Mouse (Mus musculus): ENCODE measurements around the gene Anp32a. TPM values are rescaled to one million over a fixed set of nuclear protein-coding genes. Genes with fewer than 3 reads are reported as not detected.
A peak's percentile ranks its signal among the peaks of the same experiment; 100 is the strongest.

The Anp32a gene
- polyA plus RNA-seq, 1 experiment from 2014 or later, result 223 TPM

DNA sequence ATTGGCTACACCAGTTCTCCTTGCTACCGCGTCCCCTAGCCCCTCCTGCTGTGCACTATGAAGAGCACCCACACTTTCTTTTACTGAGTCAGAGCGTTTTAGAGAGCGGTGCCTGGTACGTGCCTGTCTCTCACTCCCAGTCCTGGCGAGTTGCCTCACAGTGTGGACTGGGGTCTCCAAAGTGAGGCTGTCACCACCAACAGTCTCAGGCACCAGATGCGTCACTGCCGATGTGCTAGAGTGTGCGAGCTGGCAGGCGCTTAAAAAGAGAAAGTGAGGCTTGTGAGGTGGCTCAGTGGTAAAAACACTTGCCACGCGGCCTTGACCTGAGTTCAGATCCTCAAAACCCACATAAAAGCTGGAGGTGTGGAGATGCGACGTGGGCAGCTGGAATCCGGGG lies 8.2 kb downstream of the Anp32a start:
- Histone ChIP-seq H3K4me2 (no peak overlapping the region), H3K4me3 (replicated peaks) (no peak overlapping the region), H3K9ac (no peak overlapping the region), H3K27ac (0 out of 2 replicates have a peak overlapping the region, but pooled peaks have one; percentile 11), H3K9me3 (no peaks in the 10 kb centered on the region), H3K4me1 (peaks cover 76% of the 10 kb centered on the region), H3K36me3 (replicated peaks) (no peaks in the 10 kb centered on the region; the same call in 1 of the 2 replicates), H3K27me3 (no peaks in the 10 kb centered on the region)
- ATAC-seq (ENCODE audit: low FRiP score), result no peak; the same call in 1 of the 2 replicates
- 70% methylated on average over 15 of the region's 15 CpGs for WGBS

DNA sequence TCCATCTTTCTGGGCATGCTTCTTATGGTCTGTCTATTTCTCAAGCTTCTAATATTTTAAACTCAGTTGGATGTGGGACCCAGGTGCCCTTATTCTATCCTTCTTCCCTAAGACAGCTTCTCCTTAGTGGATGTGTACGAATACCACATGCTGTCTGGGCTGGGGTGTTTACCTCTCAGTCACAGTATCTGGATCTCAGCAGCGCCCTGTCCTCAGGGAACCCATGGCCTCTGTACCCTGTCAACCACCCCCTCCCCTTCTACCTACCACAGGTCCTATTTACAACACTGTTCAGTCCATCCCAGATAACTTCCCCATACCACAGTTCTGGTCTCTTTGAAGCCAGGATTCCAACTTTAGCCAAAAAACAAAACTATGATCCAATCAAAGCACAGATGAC lies 9.6 kb downstream of the Anp32a start:
- WGBS, result 62% methylated on average over 2 of the region's 2 CpGs
- H3K9me3 ChIP-seq, result no peaks in the 10 kb centered on the region
- peaks cover 2% of the 10 kb centered on the region for H3K36me3 ChIP-seq (replicated peaks)
- H3K27me3 ChIP-seq, result no peaks in the 10 kb centered on the region
- H3K4me2 ChIP-seq, result no peak overlapping the region
- no peak overlapping the region for H3K27ac ChIP-seq
- no peak overlapping the region for H3K9ac ChIP-seq
- no peak for ATAC-seq (ENCODE audit: low FRiP score)
- H3K4me3 ChIP-seq (replicated peaks), result no peak overlapping the region
- H3K4me1 ChIP-seq, result peaks cover 68% of the 10 kb centered on the region

DNA sequence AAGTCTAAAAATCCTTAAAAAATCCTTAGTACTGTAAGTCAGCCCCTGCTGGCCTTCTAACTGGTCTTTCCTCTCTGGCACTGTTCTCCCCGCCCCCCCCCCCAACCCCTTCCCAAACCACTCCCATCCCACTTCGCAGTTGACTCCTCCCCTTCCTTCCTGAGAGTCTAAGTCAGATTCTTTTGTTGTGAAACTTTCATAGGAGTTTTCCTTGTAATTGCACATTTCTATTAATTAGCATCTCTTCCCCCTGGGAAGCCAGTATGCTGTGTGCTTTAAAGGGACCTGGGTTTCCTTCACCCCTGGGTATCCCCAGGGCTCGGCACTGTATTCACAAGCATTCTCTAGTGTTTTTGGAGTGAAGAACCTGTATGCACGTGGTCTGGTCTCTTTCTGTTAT lies 10.1 kb downstream of the Anp32a start:
- ATAC-seq (ENCODE audit: low FRiP score), result no peak
- Histone ChIP-seq H3K4me3 (replicated peaks) (no peak overlapping the region), H3K9me3 (no peaks in the 10 kb centered on the region), H3K36me3 (replicated peaks) (peaks cover 7% of the 10 kb centered on the region), H3K4me2 (no peak overlapping the region), H3K27me3 (no peaks in the 10 kb centered on the region), H3K27ac (peak overlapping the region; percentile 59; the same call in 1 of the 2 replicates), H3K4me1 (peaks cover 63% of the 10 kb centered on the region), H3K9ac (no peak overlapping the region)
- WGBS, result 42% methylated on average over 4 of the region's 4 CpGs

DNA sequence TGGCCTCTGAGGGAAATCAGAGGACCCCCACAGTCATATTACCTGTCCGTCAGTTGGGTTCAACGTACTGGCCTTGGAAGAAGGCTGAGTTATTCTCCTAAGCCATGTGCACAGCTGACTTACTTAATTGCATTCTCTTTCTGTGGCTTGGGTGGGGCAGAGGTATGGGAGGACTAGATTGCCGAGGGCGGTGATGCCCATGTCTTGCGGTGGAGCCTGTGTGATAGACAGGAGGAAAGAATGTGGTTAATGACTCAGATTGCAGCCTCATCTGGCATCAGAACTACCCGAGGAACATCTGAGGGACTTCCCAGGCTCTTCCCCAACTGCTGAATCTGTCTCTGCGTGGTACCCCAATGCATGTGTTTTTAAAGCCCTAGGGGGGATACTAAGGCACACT lies 12.7 kb downstream of the Anp32a start:
- Histone ChIP-seq H3K4me2 (no peak overlapping the region), H3K4me3 (replicated peaks) (no peak overlapping the region), H3K27ac (0 out of 2 replicates have a peak overlapping the region, but pooled peaks have one; percentile 8), H3K4me1 (peaks cover 42% of the 10 kb centered on the region), H3K9ac (no peak overlapping the region), H3K36me3 (replicated peaks) (peaks cover 19% of the 10 kb centered on the region), H3K27me3 (no peaks in the 10 kb centered on the region), H3K9me3 (no peaks in the 10 kb centered on the region)
- 80% methylated on average over 7 of the region's 7 CpGs for WGBS
- no peak for ATAC-seq (ENCODE audit: low FRiP score)

DNA sequence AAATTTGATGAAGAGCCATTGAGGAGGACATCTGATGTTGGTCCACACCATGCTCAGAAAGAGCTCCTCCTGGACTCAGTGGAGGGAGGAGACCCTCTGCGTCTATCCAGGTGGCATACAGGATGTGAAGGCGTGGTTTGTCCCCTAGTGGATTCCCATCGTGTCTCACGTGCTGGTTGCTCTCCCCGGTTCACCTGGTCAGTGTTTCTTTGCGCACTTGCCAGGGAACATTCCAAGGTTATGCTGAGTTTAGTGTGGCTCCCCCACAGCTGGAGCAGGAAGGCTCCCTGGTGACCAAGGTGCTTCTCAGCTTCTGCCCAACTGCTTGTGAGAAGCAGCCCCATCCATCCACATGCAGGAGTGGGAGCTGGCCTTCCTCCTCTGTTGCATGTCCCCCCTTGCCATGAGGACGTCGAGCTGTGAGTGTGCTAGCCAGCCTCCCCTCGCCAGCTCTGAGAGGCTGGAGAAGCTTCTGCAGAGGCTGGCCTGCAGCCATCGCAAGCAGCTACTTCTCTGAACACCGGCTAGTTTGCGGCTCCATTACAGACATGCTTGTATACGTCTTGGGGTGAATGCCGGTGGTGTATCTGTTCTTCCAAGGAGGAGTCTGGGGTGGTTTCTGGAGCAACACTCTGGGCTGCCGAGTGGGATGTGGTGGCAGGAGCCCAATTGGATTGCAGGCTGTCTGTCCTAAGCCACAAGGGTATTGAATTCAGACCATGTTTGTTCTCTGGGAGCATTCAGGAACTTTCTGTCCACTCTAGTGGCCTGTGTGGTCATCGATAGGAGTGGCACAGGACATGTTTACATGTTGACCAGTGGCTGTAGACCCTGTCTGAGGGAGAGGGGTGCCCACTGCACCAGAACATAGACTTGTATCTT lies 14.0 kb downstream of the Anp32a start:
- Histone ChIP-seq H3K36me3 (replicated peaks) (peaks cover 24% of the 10 kb centered on the region), H3K4me2 (no peak overlapping the region), H3K9ac (no peak overlapping the region), H3K9me3 (no peaks in the 10 kb centered on the region), H3K4me3 (replicated peaks) (no peak overlapping the region), H3K4me1 (peaks cover 36% of the 10 kb centered on the region), H3K27me3 (no peaks in the 10 kb centered on the region), H3K27ac (no peak overlapping the region)
- 92% methylated on average over 16 of the region's 16 CpGs for WGBS
- no peak for ATAC-seq (ENCODE audit: low FRiP score)

DNA sequence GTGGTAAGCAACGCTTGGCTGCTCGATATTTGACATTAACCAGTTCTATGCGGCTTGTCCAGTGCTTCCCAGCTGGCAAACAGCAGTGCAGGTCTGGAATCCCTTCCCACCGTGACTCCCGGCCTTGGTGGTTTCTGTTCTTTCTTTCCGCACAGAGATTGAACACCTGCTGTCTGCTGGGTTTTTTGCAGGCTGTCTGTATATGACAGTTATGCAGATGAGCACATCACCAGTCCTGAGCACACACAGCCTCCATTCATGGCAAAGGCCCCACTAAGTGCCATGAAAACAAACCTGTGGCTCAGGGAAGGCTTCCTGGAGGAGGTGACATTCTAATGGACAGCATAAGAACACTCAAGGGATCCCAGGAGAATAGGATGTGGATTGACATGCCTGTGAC lies 14.7 kb downstream of the Anp32a start:
- H3K4me3 ChIP-seq (replicated peaks), result no peak overlapping the region
- H3K9me3 ChIP-seq, result no peaks in the 10 kb centered on the region
- no peak overlapping the region for H3K9ac ChIP-seq
- H3K27me3 ChIP-seq, result no peaks in the 10 kb centered on the region
- no peak overlapping the region for H3K4me2 ChIP-seq
- peaks cover 36% of the 10 kb centered on the region for H3K4me1 ChIP-seq
- WGBS, result 84% methylated on average over 6 of the region's 6 CpGs
- peaks cover 24% of the 10 kb centered on the region for H3K36me3 ChIP-seq (replicated peaks)
- no peak overlapping the region for H3K27ac ChIP-seq
- ATAC-seq (ENCODE audit: low FRiP score), result no peak

DNA sequence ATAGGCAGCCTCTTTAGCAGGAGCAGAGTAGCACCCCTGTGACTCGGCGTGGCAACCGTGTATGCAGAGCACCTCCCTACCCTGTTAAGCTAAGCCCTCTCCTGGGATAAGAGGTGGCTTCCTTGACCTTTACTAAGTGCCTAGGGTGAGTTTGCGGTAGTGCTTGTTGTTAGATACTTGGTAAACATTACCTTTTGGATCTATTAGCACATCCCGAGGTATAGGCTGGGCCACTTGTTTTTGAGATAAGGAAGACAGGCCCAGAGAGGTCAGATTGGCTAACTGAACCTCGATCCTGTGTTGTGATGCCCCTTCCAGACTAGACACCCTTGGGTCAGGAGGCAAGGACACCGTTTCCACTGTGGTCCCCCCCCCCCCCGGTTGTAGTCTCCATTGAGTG lies 16.5 kb downstream of the Anp32a start:
- Histone ChIP-seq H3K27ac (no peak overlapping the region), H3K9ac (no peak overlapping the region), H3K27me3 (no peaks in the 10 kb centered on the region), H3K4me3 (replicated peaks) (no peak overlapping the region), H3K4me2 (no peak overlapping the region), H3K36me3 (replicated peaks) (peaks cover 24% of the 10 kb centered on the region), H3K9me3 (no peaks in the 10 kb centered on the region), H3K4me1 (peaks cover 48% of the 10 kb centered on the region)
- no peak for ATAC-seq (ENCODE audit: low FRiP score)
- 94% methylated on average over 8 of the region's 8 CpGs for WGBS

DNA sequence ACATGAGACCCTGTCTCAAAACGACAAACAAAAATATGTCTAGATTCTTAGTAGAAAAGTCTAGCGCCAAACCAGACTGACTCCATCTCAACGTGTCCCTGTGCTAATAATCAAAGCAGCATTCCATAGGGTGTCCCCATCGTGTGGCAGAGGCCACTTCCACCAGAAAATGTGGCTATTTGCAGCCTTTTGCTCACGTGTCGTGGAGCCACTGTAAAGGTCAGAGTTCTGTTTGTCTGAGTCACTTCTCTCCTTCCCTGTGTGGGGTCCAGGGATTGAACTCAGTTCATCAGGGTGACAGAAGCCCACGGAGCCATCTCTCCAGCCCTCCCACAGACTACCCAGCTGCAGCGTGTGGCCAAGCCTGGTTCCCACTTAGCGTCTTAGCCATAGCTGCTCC lies 17.8 kb downstream of the Anp32a start:
- WGBS, result 88% methylated on average over 9 of the region's 9 CpGs

DNA sequence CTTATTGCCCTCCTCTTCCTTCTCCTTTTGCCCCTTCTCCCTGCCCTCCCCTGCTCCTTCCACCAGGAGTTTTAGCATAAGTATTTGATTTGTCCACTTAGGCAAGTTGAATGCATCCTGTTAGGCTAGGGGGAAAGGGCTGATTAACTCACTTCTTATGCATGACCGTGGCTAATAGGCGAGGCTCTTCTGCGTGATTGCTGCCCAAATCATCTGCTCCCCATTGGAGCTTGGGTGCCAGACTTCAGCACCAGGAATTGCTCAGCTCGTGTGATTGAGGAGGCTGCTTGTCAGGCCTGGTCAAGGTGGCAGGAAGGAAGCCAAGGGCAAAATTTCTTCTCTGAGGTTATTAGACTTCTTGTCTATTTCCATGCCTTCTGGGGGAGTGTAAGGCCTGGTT lies 19.8 kb downstream of the Anp32a start:
- peaks cover 65% of the 10 kb centered on the region for H3K4me1 ChIP-seq
- H3K27ac ChIP-seq, result peak overlapping the region; percentile 46
- no peaks in the 10 kb centered on the region for H3K27me3 ChIP-seq
- no peak overlapping the region for H3K4me3 ChIP-seq (replicated peaks)
- no peaks in the 10 kb centered on the region for H3K9me3 ChIP-seq
- no peak for ATAC-seq (ENCODE audit: low FRiP score)
- no peak overlapping the region for H3K4me2 ChIP-seq
- H3K36me3 ChIP-seq (replicated peaks), result peaks cover 20% of the 10 kb centered on the region
- 18% methylated on average over 4 of the region's 4 CpGs for WGBS
- H3K9ac ChIP-seq, result no peak overlapping the region

More for the DNA sequence above, 17.8 kb downstream of the Anp32a start:
- Histone ChIP-seq H3K9ac (no peak overlapping the region), H3K27ac (no peak overlapping the region), H3K4me2 (no peak overlapping the region), H3K4me3 (replicated peaks) (no peak overlapping the region), H3K4me1 (peaks cover 51% of the 10 kb centered on the region), H3K27me3 (no peaks in the 10 kb centered on the region), H3K36me3 (replicated peaks) (peaks cover 24% of the 10 kb centered on the region), H3K9me3 (no peaks in the 10 kb centered on the region)
- ATAC-seq (ENCODE audit: low FRiP score), result no peak

DNA sequence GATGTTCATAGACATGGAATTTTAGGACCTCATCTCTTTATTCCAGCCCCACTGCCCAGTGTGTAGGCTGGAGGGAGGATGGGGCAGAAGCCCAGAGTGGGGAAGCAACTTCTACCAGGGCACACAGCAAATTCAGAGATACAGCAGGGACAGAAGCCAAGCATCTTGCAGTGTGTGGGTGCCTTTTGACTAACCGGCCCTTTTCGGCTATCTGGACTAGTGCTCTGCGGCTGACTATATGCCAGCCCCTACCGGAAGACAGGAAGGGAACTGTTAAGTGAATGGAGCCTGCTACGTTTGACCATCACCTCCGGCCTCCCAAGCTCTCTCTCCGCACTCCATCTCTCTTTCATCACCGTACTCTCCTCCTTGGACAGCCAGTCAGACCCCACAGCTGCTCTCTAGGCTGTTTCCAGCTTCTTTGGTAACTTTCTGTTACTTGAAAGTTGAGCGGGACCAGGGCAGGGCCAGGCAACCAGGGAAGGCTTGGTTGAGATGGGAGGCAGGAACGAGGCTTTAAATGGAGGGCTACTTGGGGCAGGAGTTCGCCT lies 21.8 kb downstream of the Anp32a start:
- Histone ChIP-seq H3K9ac (peak overlapping the region; percentile 56; the same call in 1 of the 2 replicates), H3K27ac (peak overlapping the region; percentile 88), H3K4me2 (peak overlapping the region; percentile 56), H3K36me3 (replicated peaks) (0 out of 2 replicates have a peak, but pooled peaks cover 10% of the 10 kb centered on the region), H3K4me3 (replicated peaks) (peak overlapping the region; percentile 27; the same call in 1 of the 2 replicates), H3K9me3 (no peaks in the 10 kb centered on the region), H3K4me1 (peaks cover 85% of the 10 kb centered on the region), H3K27me3 (no peaks in the 10 kb centered on the region)
- no peak for ATAC-seq (ENCODE audit: low FRiP score)
- WGBS, result 39% methylated on average over 11 of the region's 11 CpGs

DNA sequence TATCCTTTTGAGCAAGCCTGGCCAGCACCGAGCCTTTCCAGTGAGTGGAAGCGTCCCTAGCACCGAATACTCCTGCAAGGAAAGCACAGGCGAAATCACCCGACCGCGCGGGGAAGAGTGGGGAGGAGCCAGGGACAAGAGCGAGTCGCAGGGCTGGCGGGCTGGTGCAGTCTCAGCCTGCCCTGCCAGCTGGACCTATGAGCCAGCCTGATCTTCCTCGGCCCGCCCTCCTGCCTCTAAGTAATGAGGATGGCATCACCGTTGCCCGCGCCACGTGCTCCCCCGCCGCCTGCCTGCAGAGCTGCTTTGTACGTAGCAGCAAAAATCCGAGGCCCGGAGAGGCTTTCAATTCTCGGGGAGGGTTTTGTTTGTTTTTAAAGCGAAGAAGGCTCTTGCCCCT lies 22.5 kb downstream of the Anp32a start:
- 0% methylated on average over 24 of the region's 24 CpGs for WGBS
- H3K4me3 ChIP-seq (replicated peaks), result peak overlapping the region; percentile 27
- H3K9me3 ChIP-seq, result no peaks in the 10 kb centered on the region
- peak overlapping the region; percentile 56 for H3K9ac ChIP-seq
- H3K27ac ChIP-seq, result peak overlapping the region; percentile 88
- peak overlapping the region; percentile 56 for H3K4me2 ChIP-seq
- no peaks in the 10 kb centered on the region for H3K27me3 ChIP-seq
- peak; percentile 93 for ATAC-seq (ENCODE audit: low FRiP score)
- H3K4me1 ChIP-seq, result peaks cover 92% of the 10 kb centered on the region
- 0 out of 2 replicates have a peak, but pooled peaks cover 7% of the 10 kb centered on the region for H3K36me3 ChIP-seq (replicated peaks)

DNA sequence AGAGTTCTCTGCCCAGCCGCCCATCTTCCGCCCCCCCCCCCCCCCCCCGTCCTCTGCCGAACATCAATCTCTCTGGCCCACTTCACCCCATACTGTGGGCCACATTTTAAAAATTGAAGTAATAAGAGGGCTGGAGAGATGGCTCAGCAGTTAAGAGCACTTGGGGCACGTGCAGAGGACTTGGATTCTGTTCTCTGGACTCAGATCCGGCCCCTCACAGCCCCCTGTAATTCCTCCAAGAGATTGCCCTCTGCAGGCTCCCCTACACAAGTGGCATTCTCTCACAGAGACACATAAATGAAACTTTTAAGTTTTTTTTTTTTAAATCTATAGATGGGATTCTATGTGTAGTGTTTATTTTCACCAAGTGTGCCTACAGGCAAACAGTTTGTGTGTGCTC lies 23.1 kb downstream of the Anp32a start:
- Histone ChIP-seq H3K9ac (peak overlapping the region; percentile 56), H3K27me3 (no peaks in the 10 kb centered on the region), H3K4me2 (peak overlapping the region; percentile 56), H3K9me3 (no peaks in the 10 kb centered on the region), H3K36me3 (replicated peaks) (peaks cover 5% of the 10 kb centered on the region), H3K27ac (peak overlapping the region; percentile 88), H3K4me3 (replicated peaks) (peak overlapping the region; percentile 27), H3K4me1 (peaks cover 98% of the 10 kb centered on the region)
- whole genome bisulfite sequencing, result 11% methylated on average over 6 of the region's 6 CpGs
- no peak for ATAC-seq (ENCODE audit: low FRiP score)

All from forebrain, embryonic 12.5 days (tissue).